9 mouse cellular contexts compared by ENCODE assay signal in genomic region chr1:178960015-178960559, GRCm38 (mm10).
DNase-seq lines count a peak whose midpoint lies in the region; ATAC-seq and TF ChIP-seq lines count a peak whose summit lies in the region.
"Had no signal": no experiment of that assay in that cellular context is flagged by ENCODE, and none has a peak within 500 bp of the region (broad histone marks: within the 10 kb centered on the region; RNA-seq: fewer than 3 reads in every experiment).

No protein-coding gene starts in this region.

- no peak for ATAC-seq in G1E (ENCODE audit: extremely low read depth, insufficient number of reproducible peaks, low FRiP score, poor library complexity, severe bottlenecking)

- peak; percentile 26 for DNase-seq in G1E (ENCODE audit: low spot score)
- peak; percentile 42 for DNase-seq in c-Kit-positive CD71-negative TER-119-negative erythroid progenitor cells, embryonic 14.5 days (ENCODE audit: low read depth)
- peak; percentile 81 for DNase-seq in forebrain, embryonic 10.5 days (ENCODE audit: extremely low spot score, low spot score)
- peak; percentile 70 to 83 for DNase-seq in heart, postnatal 14 days
- DNase-seq in kidney, postnatal 4 days: peak; percentile 93
- DNase-seq in lung, adult 18-20 months: peak; percentile 23 to 31
- DNase-seq in ovary, adult 18-20 months (ENCODE audit: low spot score): peak; percentile 35
- peak; percentile 15 to 63 for DNase-seq in thymus, postnatal 10 days (ENCODE audit: low spot score in 2 of 2)

- WGBS in forebrain, embryonic 10.5 days: 50% methylated on average over 7 of the region's 7 CpGs

- H3K27me3 ChIP-seq in G1E (ENCODE audit: insufficient read depth, low read length): no peaks in the 10 kb centered on the region
- no peaks in the 10 kb centered on the region for H3K27me3 ChIP-seq in forebrain, embryonic 10.5 days (ENCODE audit: poor library complexity, severe bottlenecking)
- H3K27me3 ChIP-seq: heart, embryonic 13.5 days had no signal

- peak overlapping the region; percentile 53 for H3K27ac ChIP-seq in forebrain, embryonic 10.5 days
- H3K27ac ChIP-seq: heart, embryonic 13.5 days had no signal

- H3K36me3 ChIP-seq in G1E (replicated peaks): no peaks in the 10 kb centered on the region
- no peaks in the 10 kb centered on the region for H3K36me3 ChIP-seq in forebrain, embryonic 10.5 days (replicated peaks)
- H3K36me3 ChIP-seq: heart, embryonic 13.5 days had no signal

- H3K4me3 ChIP-seq in G1E (ENCODE audit: low read depth, low read length): no peak overlapping the region
- no peak overlapping the region for H3K4me3 ChIP-seq in forebrain, embryonic 10.5 days
- H3K4me3 ChIP-seq: heart, embryonic 13.5 days had no signal

- no peaks in the 10 kb centered on the region for H3K4me1 ChIP-seq in G1E (ENCODE audit: insufficient read depth, low read depth, low read length)
- peaks cover 6% of the 10 kb centered on the region for H3K4me1 ChIP-seq in forebrain, embryonic 10.5 days

- TF ChIP-seq CTCF in G1E (IDR thresholded peaks at IDR 0.05; ENCODE audit: low read depth, low read length): peak; percentile 26; the same call in 1 of the 2 replicates

- intact Hi-C loops in heart, postnatal 14 days (cut with DNase I): loop anchor here (2.0 to 10.0 kb wide), 3 partner anchors 182 to 515 kb away; partner anchors contain the start of gene Kif26b

- H3K9me3 ChIP-seq in G1E (replicated peaks): no peaks in the 10 kb centered on the region
- H3K9me3 ChIP-seq in forebrain, embryonic 10.5 days: no peaks in the 10 kb centered on the region
- H3K9me3 ChIP-seq: heart, embryonic 13.5 days had no signal

Comparison
In these comparisons a context has a peak if more than half of its experiments do, and no peak if none do; other contexts are left out.
1. DNase-seq: peak in every context shown above with its lines; median percentile 93 in kidney, postnatal 4 days; 81 in forebrain, embryonic 10.5 days; 76 in heart, postnatal 14 days; 42 in c-Kit-positive CD71-negative TER-119-negative erythroid progenitor cells, embryonic 14.5 days; 39 in thymus, postnatal 10 days; 35 in ovary, adult 18-20 months; 27 in lung, adult 18-20 months; 26 in G1E.